Mouse (Mus musculus): ENCODE measurements around the gene Fam163b. TPM values are rescaled to one million over a fixed set of nuclear protein-coding genes. Genes with fewer than 3 reads are reported as not detected.
A peak's percentile ranks its signal among the peaks of the same experiment; 100 is the strongest.

The Fam163b gene
- polyA plus RNA-seq, 1 experiment from 2014 or later = 0.10 TPM

DNA sequence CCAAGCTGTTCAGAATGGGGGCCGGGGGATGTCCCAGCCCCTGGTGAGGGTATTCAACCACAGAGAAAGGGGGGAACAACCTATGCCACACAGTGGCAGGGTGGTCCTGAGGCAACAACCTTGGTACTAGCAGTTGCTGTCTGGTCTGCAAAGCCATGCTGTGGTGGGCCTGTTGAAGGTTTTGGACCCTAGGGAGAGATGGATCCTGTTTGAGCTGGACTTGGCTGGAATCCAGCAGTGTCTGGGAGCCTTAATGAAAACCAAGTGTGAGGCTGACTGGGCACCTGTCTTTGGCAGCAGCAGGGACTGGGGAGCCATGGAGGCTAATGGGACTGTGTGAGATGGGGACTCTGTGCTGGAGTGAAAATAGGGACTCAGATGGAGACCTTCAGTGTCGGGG is 62.6 kb downstream of the Fam163b start:
- peak; percentile 67 for DNase-seq (ENCODE audit: low spot score)
- Histone ChIP-seq H3K4me3 (peak overlapping the region; percentile 29; the same call in 1 of the 2 replicates), H3K4me1 (peaks cover 44% of the 10 kb centered on the region), H3K27ac (replicated peaks) (peak overlapping the region; percentile 66), H3K9me3 (no peaks in the 10 kb centered on the region), H3K36me3 (replicated peaks) (no peaks in the 10 kb centered on the region), H3K27me3 (replicated peaks; ENCODE audit: low read depth, poor library complexity, severe bottlenecking) (peaks cover 34% of the 10 kb centered on the region; the same call in 1 of the 2 replicates)
- WGBS = 59% methylated on average over 2 of the region's 2 CpGs

DNA sequence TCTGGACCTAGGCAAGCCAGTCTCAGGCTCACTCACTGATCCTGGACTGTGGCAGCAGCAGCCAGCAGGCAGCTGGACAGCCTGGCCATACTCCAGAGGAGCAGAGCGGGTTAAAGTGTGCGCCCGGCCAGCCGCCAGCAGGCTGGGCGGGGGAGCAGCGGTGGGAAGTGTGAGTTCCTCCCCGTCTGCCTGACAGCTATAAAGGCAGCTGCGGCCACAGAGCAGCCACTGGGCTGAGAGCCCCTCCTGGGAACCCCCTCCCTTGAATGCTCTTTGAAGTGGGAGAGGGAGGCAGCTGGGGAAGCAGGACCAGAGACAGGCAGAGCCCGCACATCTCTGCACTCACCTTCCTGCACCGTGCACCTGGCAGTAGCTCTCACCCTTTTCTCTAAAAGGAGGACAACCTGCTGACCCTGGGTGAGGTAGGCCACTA is 63.1 kb downstream of the Fam163b start, which contains the start of gene Adamtsl2:
Gene Adamtsl2 (plus strand): TSS at position 228 of the 433 bp plus-strand sequence.
- Histone ChIP-seq H3K27ac (replicated peaks) (peak within 1 kb of the TSS; percentile 66), H3K9me3 (no peaks in the 10 kb centered on the region), H3K27me3 (replicated peaks; ENCODE audit: low read depth, poor library complexity, severe bottlenecking) (peaks cover 34% of the 10 kb centered on the region; the same call in 1 of the 2 replicates), H3K4me3 (peak within 1 kb of the TSS; percentile 29; the same call in 1 of the 2 replicates), H3K4me1 (peaks cover 39% of the 10 kb centered on the region), H3K36me3 (replicated peaks) (no peaks in the 10 kb centered on the region)
- WGBS = 4% methylated on average over 10 of the region's 10 CpGs
- DNase-seq (ENCODE audit: low spot score) = peak; percentile 74

DNA sequence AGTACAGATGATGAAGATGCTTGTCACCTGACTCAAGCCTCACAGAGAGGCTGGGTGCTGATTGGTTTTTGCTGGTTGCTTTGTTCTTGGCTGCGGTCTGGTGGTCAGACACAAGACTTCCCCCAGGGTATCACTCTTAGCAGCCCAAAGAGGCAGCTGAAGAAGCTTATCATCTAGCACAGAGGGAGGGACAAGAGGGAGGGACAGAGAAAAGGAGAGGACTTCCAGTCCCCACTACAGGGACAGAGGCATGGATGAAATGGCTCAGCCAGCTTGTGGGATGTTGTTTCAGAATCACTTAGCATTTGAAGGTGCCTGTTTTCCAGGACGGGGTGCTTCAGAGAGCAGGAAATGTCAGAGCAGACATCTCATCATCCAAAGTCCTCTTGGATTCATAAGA is 64.0 kb downstream of the Fam163b start:
- peaks cover 34% of the 10 kb centered on the region; the same call in 1 of the 2 replicates for H3K27me3 ChIP-seq (replicated peaks; ENCODE audit: low read depth, poor library complexity, severe bottlenecking)
- peaks cover 38% of the 10 kb centered on the region for H3K4me1 ChIP-seq
- no peak overlapping the region for H3K27ac ChIP-seq (replicated peaks)
- no peaks in the 10 kb centered on the region for H3K36me3 ChIP-seq (replicated peaks)
- no peak for DNase-seq (ENCODE audit: low spot score)
- H3K9me3 ChIP-seq = no peaks in the 10 kb centered on the region
- 39% methylated on average over 2 of the region's 2 CpGs for WGBS
- H3K4me3 ChIP-seq = no peak overlapping the region

DNA sequence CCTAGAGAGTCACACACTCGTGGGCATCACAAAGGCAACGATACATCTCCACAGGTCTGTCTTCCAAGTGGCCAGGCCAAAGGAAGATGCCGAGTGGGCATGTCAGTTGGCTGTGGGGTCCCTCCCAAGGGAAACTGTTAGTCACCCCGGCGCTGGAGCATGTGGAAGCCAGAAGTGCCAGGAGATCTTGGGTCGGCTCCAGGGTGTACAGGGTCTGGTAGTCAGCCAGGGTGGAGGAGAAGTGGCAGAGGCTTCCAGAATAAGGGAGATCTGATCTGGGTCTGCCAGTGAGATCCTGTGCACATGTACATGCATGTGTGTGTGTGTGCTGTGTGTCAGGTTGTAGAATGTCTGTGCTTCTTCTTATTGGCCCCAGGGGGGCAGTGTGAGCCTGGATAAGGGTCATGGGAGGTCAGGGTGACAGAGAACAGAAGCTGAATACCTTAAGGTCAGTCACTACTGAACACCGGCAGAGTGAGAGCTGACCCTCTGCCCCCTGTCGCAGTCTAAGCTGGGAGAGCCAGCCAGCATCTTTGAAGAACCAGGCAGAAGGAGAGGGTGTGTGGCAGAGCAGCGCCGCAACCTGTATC is 64.5 kb downstream of the Fam163b start:
- Histone ChIP-seq H3K4me3 (no peak overlapping the region), H3K4me1 (peaks cover 44% of the 10 kb centered on the region), H3K27ac (replicated peaks) (no peak overlapping the region), H3K9me3 (no peaks in the 10 kb centered on the region), H3K27me3 (replicated peaks; ENCODE audit: low read depth, poor library complexity, severe bottlenecking) (peaks cover 34% of the 10 kb centered on the region; the same call in 1 of the 2 replicates), H3K36me3 (replicated peaks) (no peaks in the 10 kb centered on the region)
- 64% methylated on average over 10 of the region's 10 CpGs for WGBS
- DNase-seq (ENCODE audit: low spot score) = no peak

DNA sequence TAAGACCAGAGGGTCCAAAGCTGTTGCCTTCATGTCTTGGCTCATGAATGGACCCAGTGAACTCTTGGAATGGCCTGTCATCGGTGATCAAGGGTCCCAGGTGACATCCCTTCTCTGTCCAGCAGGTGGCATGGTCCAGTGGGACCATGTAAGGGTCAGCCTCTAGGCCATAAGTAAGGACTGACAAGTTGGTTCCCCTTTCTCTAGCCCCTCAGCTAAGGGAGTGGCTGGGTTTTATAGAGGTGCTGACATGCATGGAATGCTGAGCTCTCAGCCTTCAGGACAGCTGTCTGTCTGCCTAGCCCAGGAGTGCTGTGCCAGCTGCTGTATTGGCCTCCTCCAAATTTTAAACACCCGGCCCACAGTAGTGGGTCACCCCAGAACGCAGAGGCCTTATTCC is 66.8 kb downstream of the Fam163b start:
- Histone ChIP-seq H3K9me3 (no peaks in the 10 kb centered on the region), H3K27me3 (replicated peaks; ENCODE audit: low read depth, poor library complexity, severe bottlenecking) (peaks cover 34% of the 10 kb centered on the region; the same call in 1 of the 2 replicates), H3K4me1 (peaks cover 44% of the 10 kb centered on the region), H3K36me3 (replicated peaks) (no peaks in the 10 kb centered on the region), H3K27ac (replicated peaks) (no peak overlapping the region), H3K4me3 (no peak overlapping the region)
- 71% methylated on average over 3 of the region's 3 CpGs for WGBS
- DNase-seq (ENCODE audit: low spot score) = peak; percentile 44

DNA sequence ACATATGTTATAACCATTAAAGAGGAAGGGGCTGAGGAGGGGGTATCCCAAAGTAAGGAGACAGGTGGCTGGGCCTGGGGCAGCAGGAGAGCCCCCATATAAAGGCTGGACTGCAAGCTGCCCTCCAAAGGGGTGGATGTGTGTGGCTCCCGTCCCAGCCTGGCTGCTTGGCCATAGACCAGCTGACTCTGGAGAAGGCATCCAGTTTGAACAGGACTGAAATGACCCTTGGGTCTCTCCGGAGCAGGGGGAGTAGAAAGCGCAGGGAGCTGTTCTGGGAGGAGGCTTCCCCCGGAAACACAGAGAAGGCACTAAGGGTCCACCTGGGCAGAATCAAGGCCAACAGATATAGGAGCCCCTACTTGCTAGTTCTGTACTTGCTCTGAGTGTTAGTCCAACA is 67.5 kb downstream of the Fam163b start:
- no peaks in the 10 kb centered on the region for H3K36me3 ChIP-seq (replicated peaks)
- no peak overlapping the region for H3K4me3 ChIP-seq
- no peak for DNase-seq (ENCODE audit: low spot score)
- H3K4me1 ChIP-seq = peaks cover 38% of the 10 kb centered on the region
- H3K9me3 ChIP-seq = no peaks in the 10 kb centered on the region
- 83% methylated on average over 4 of the region's 4 CpGs for WGBS
- peaks cover 28% of the 10 kb centered on the region; the same call in 1 of the 2 replicates for H3K27me3 ChIP-seq (replicated peaks; ENCODE audit: low read depth, poor library complexity, severe bottlenecking)
- no peak overlapping the region for H3K27ac ChIP-seq (replicated peaks)

DNA sequence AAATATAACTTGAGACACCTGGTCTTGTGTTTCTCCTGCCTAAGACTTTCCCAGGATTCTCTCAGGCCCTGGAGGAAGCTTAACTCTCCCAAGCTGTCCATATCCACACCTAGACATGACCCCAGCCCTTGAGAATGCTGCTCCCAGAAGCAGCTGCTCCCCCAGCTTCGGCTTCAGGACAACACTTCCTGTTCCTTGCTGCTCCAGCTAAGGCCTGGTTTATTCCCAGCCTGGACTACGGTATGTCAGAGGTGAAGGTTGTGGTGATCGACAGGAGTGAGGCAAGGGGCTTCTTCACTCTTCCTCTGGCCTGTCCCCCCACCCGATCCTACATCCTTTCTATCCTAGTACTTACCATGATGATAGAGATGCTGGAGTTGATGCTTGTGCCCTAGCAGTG is 68.9 kb downstream of the Fam163b start:
- Histone ChIP-seq H3K27ac (replicated peaks) (0 out of 2 replicates have a peak overlapping the region, but pooled peaks have one; percentile 41), H3K36me3 (replicated peaks) (no peaks in the 10 kb centered on the region), H3K4me1 (peaks cover 30% of the 10 kb centered on the region)

DNA sequence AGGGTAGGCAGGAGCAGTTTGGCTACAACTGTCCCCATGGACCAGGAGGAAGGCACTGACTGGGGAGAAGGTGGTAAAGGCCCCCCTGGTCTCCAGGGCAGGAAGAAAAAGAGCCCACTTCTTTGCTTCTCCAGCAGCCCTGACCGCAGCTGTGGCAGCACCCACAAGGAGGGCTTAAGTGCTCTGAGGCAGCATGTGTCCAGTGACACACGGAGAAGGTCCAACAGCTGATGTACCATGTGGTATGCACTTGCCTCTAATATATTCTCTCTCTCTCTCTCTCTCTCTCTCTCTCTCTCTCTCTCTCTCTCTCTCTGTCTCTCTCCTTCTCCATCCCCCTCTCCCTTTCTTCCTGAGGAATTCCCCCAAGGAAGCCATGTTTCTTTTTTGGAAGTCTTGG is 70.3 kb downstream of the Fam163b start, which contains the start of gene Mymk:
Gene Mymk (minus strand): TSS at position 202 of the 400 bp plus-strand sequence.
- WGBS = 84% methylated on average over 2 of the region's 2 CpGs
- H3K27me3 ChIP-seq (replicated peaks; ENCODE audit: low read depth, poor library complexity, severe bottlenecking) = peaks cover 6% of the 10 kb centered on the region; the same call in 1 of the 2 replicates
- peaks cover 22% of the 10 kb centered on the region for H3K4me1 ChIP-seq
- H3K4me3 ChIP-seq = no peak within 1 kb of the TSS
- no peak for DNase-seq (ENCODE audit: low spot score)
- no peaks in the 10 kb centered on the region for H3K36me3 ChIP-seq (replicated peaks)
- H3K9me3 ChIP-seq = no peaks in the 10 kb centered on the region
- H3K27ac ChIP-seq (replicated peaks) = no peak within 1 kb of the TSS; the same call in 1 of the 2 replicates

More for the DNA sequence above, 68.9 kb downstream of the Fam163b start:
- Histone ChIP-seq H3K9me3 (no peaks in the 10 kb centered on the region), H3K27me3 (replicated peaks; ENCODE audit: low read depth, poor library complexity, severe bottlenecking) (peaks cover 21% of the 10 kb centered on the region; the same call in 1 of the 2 replicates), H3K4me3 (no peak overlapping the region)
- no peak for DNase-seq (ENCODE audit: low spot score)
- WGBS = 76% methylated on average over 4 of the region's 4 CpGs

DNA sequence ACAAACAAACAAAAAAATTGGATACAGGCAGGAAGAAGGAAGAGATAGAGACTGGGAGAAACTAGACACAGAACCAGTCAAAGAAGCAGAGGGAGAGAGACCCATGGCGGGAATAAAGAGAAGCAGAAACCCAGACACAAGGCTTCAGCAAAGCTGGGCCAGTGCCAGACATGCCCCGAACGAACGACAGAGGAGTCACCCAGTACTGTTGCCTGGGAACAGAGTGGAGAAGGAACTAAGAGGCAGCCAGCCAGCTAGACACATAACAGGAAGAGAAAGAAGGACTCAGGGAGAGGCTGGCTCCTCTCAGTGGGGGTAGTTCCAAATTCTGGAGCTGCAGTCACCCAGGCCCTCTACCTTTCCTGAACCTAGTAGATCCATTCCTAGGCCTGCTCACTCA is 71.2 kb downstream of the Fam163b start:
- no peaks in the 10 kb centered on the region; the same call in 1 of the 2 replicates for H3K27me3 ChIP-seq (replicated peaks; ENCODE audit: low read depth, poor library complexity, severe bottlenecking)
- 76% methylated on average over 4 of the region's 4 CpGs for WGBS
- peaks cover 22% of the 10 kb centered on the region for H3K4me1 ChIP-seq
- H3K27ac ChIP-seq (replicated peaks) = no peak overlapping the region; the same call in 1 of the 2 replicates
- no peaks in the 10 kb centered on the region for H3K36me3 ChIP-seq (replicated peaks)
- no peak overlapping the region for H3K4me3 ChIP-seq
- no peaks in the 10 kb centered on the region for H3K9me3 ChIP-seq
- no peak for DNase-seq (ENCODE audit: low spot score)

DNA sequence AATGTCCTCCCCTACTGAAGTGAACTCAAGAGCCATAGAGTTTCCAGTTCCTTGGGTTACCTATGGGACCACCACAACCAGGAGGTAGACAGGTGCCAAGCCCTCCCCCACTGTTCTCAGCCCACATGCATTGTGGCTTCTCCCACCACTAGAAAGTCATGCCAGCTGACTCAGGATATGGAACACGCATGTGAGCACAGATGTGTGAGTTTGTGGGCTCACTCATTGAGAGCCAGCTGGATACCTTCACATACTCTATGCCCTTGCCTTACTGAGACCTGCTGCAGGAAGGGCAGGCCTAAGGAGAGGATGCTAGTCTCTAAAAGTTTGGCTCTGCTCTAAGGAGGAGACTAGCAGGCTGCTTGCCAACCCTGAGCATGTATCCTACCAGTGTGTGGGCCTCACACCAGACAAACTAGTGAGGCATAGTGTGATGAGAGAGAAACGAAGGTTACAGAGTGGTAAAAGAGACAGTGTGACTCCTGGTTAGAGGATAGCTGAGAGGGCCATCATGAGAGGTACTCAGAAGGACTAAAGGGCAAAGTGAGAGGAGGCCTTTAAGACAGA is 72.0 kb downstream of the Fam163b start:
- WGBS = 82% methylated on average over 2 of the region's 2 CpGs
- Histone ChIP-seq H3K27ac (replicated peaks) (no peak overlapping the region), H3K27me3 (replicated peaks; ENCODE audit: low read depth, poor library complexity, severe bottlenecking) (no peaks in the 10 kb centered on the region; the same call in 1 of the 2 replicates), H3K4me3 (no peak overlapping the region), H3K36me3 (replicated peaks) (no peaks in the 10 kb centered on the region), H3K4me1 (peaks cover 22% of the 10 kb centered on the region), H3K9me3 (no peaks in the 10 kb centered on the region)
- DNase-seq (ENCODE audit: low spot score) = no peak

DNA sequence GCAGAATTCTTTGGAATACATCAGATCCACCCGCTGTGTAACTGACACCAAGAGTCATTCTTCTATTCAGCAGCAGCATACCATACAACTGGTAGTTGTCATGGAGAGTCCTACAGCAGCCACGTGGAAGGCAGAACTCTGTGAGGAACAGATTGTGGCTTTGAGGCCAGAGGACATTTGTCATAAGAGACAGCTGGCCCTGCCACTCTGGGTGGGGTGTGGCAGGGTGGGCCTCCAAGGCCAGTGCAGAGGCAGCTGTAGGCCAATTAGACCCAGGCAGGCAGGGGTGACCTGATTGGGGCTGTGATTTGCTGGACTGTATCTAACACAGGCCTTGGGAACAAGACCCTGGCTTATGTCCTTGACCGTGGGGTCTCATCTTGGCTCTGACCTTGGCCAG is 72.6 kb downstream of the Fam163b start:
- Histone ChIP-seq H3K36me3 (replicated peaks) (no peaks in the 10 kb centered on the region), H3K27ac (replicated peaks) (no peak overlapping the region), H3K9me3 (peaks cover 2% of the 10 kb centered on the region; the same call in 1 of the 2 replicates), H3K4me1 (peaks cover 22% of the 10 kb centered on the region), H3K4me3 (no peak overlapping the region), H3K27me3 (replicated peaks; ENCODE audit: low read depth, poor library complexity, severe bottlenecking) (no peaks in the 10 kb centered on the region; the same call in 1 of the 2 replicates)
- no peak for DNase-seq (ENCODE audit: low spot score)
- WGBS = 69% methylated on average over 3 of the region's 3 CpGs

DNA sequence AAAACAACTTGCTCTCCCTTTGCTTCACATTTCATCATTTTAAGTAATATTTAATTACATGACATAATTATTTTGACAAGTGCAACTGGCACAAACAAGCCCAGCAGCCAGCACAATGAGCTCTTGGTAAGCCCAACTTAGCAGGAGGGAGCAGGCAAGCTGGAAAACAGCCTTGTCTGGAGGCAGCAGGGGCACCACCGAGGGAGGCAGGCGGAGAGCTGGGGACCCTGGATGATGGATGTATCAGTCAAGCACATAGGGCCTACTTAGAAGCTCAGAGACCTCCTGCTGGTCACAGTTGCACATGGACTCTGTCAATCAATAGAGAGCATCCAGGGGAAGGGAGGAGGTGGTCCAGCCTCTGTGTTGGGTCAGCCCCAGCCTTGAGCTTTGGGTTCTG is 74.3 kb downstream of the Fam163b start:
- Histone ChIP-seq H3K27me3 (replicated peaks; ENCODE audit: low read depth, poor library complexity, severe bottlenecking) (no peaks in the 10 kb centered on the region; the same call in 1 of the 2 replicates), H3K9me3 (peaks cover 2% of the 10 kb centered on the region; the same call in 1 of the 2 replicates), H3K36me3 (replicated peaks) (no peaks in the 10 kb centered on the region), H3K27ac (replicated peaks) (no peak overlapping the region), H3K4me3 (no peak overlapping the region), H3K4me1 (peaks cover 13% of the 10 kb centered on the region)
- 69% methylated on average over 2 of the region's 2 CpGs for WGBS
- no peak for DNase-seq (ENCODE audit: low spot score)

Data from embryonic facial prominence, embryonic 10.5 days (tissue).